Mouse (Mus musculus) C2C12 (cell line): ENCODE measurements around the gene Lyrm9.

Source experiments
- CEBPB ChIP-seq: IDR thresholded peaks from one replicate; pipeline ENCODE4 v1.6.1; 2011; ENCODE audit warnings: low read depth, mild to moderate bottlenecking, control low read depth, moderate library complexity
- CTCF ChIP-seq: IDR thresholded peaks from one replicate; pipeline ENCODE4 v1.5.1; 2011; ENCODE audit not compliant: control insufficient read depth, insufficient read depth, insufficient read length
- MAX ChIP-seq: IDR thresholded peaks from one replicate; pipeline ENCODE4 v1.6.1; 2011; ENCODE audit warnings: mild to moderate bottlenecking, control low read depth
- MYOG ChIP-seq: IDR thresholded peaks from one replicate; pipeline ENCODE4 v1.6.1; 2011; ENCODE audit not compliant: control insufficient read depth, insufficient read length; ENCODE audit errors: extremely low read depth
- USF1 ChIP-seq: IDR thresholded peaks from one replicate; pipeline ENCODE4 v1.6.1; 2011; ENCODE audit warnings: low read depth, mild to moderate bottlenecking, control low read depth, moderate library complexity

DNA sequence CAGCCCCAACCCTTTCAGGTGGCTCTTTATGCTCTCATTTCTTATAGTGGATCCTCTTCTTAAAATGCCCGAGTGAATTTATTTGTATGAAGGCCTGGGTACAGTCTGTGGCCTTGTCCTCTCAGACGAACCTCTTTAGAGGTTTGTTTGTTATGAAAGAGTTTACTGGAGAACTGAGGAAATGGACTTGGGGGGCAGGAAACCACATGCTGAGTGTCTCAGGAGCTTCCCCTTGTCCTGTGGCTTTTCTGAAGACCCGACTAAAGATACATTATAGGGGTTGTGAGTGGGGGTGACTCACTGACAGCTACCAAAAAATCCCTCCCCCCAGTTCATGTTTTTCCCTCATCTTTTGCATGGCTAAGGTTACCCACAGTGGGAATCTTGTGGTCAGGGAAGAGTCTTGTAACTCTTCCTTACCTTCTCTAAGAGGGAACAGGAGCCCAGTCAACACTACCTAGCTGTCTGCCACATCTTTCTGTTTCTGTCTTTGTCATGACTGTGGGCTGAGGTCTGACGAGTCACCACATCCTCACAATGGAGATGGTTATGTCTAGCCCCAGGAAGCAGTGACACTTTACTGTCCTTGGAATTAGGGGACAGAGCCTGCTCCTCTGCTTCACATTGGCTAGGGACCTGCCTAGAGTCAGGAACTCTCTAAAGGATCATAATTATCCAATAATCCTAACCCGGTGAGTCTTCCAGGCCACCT, 38.3 kb downstream of the Lyrm9 start:
- TF ChIP-seq CTCF (no peak), MYOG (no peak), MAX (no peak), USF1 (no peak), CEBPB (no peak)
